Mouse (Mus musculus) right cerebral cortex, postnatal 25 days (tissue): Measurements from ENCODE around the gene Rnase12.

Experiments used
- DNase-seq: peaks from one replicate; pipeline ENCODE4 v3.0.0; 2022

Gene Rnase12

GRCm38 (mm10) chr14:51083805-51084204 lies 26.3 kb upstream of the Rnase12 start:
- DNase-seq = no peak

GRCm38 (mm10) chr14:51082599-51083581 lies 25.4 kb upstream of the Rnase12 start:
- DNase-seq = no peak

GRCm38 (mm10) chr14:51081035-51081434 lies 23.6 kb upstream of the Rnase12 start:
- DNase-seq = no peak

DNA sequence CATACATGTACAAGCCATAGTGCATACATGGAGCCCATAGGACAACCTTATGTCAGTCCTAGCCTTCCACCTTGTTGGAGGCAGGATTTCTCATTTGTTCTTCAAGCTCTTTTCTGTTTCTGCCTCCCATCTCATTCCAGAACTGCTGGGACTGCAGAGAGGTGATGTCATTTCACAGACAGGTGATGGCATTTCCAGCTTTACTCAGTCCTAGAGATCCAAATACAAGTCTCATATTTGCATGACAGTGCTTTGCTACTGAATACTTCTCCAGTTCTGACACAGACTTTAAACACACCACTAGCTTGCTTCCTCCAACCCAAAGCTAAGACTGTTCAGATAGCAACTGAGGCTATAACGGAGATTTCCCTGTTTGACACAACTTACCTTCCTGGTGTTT lies 21.7 kb upstream of the Rnase12 start:
- no peak for DNase-seq

DNA sequence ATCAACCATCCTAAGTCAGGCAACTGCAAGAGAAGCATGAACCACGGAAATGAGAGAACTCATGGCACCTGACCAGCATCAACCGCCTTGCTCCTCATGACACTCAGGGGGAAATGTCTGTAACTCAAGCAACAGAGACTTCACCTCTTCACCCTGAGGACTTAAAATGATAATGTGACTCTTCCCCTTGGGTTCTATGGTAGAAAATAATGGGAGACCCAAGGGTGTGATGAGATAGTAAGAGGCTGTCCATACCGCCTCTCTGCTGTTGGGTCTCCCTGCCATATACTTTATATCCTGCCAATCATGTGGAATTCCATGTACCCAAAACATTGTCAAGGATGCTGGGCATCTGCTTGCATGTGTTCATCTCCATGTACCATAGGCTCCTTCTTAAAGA lies 16.9 kb upstream of the Rnase12 start, which contains the start of gene Olfr750:
TSS of gene Olfr750 (minus strand) at position 101 of the 400 bp plus-strand sequence.
- DNase-seq = no peak

DNA sequence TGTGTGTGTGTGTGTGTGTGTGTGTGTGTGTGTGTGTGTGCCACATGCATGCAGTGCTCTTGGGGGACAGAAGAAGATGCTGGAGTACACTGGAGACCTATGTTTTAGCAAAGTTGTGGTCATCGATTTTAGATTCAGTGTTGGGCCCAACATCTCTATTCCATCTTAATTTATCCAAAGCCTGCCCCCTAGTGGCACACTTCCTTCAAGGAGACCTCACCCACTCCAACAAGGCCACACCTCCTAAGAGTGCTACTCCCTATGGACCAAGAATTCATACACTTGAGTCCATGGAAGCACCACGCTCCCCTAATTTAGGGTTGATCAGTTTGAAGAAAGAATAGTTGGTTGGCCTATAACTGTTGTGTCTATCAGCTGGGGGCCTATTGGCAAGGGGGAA lies 12.2 kb upstream of the Rnase12 start:
- DNase-seq = no peak

DNA sequence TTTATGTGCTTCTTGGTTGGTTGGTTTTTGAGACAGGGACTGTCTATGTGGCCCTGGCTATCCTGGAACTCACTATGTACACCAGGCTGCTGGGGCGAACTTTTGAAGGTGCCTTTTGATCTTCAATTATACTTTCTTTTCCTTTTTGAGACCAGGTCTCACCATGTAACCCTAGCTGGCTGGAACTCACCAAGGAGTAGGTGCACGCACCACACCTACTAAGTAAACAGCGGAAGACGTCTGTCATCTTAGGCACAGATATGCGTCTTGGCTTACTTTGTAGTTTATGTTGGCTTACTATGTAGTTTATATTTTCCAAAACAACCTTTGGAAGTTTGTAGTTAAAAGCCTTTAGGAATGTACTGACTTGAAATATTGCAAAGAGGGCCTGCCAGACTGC lies 11.5 kb upstream of the Rnase12 start:
- no peak for DNase-seq

- DNase-seq = no peak
Measured at GRCm38 (mm10) chr14:51060761-51061160, 3.3 kb upstream of the Rnase12 start.

GRCm38 (mm10) chr14:51054243-51055237 lies 2.9 kb downstream of the Rnase12 start:
- no peak for DNase-seq

GRCm38 (mm10) chr14:51053176-51053575 lies 4.3 kb downstream of the Rnase12 start:
- no peak for DNase-seq

- DNase-seq = no peak
Measured at GRCm38 (mm10) chr14:51051941-51052340, 5.5 kb downstream of the Rnase12 start.

DNA sequence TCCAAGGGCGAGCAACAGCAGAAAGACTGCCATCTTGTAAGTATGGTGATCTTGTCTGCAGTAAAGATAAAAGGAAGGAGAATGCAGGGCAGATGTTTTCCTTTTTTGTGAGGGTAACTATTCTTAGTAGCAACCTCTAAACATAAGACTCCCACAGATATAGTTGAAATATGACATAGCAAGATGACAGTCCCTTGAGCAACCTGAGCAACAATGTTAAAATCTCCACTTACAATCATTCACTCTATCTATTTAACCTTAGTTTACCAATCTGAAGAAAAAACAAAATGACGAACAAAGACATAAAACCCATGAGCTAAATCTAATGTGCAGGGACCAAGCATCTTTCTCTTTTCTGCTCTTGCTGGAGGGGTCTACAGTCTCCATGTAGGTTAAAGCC lies 7.4 kb downstream of the Rnase12 start, which contains the start of gene Rnase11:
TSS of gene Rnase11 (minus strand) at position 101 of the 400 bp plus-strand sequence.
- DNase-seq = no peak

- DNase-seq = no peak
Measured at GRCm38 (mm10) chr14:51047846-51048245, 9.6 kb downstream of the Rnase12 start.

GRCm38 (mm10) chr14:51041769-51042168 lies 15.7 kb downstream of the Rnase12 start, which contains the start of gene Rnase9:
Gene Rnase9 (minus strand): TSS chr14:51041869.
- DNase-seq = no peak

GRCm38 (mm10) chr14:51036214-51036613 lies 21.2 kb downstream of the Rnase12 start:
- DNase-seq = no peak

DNA sequence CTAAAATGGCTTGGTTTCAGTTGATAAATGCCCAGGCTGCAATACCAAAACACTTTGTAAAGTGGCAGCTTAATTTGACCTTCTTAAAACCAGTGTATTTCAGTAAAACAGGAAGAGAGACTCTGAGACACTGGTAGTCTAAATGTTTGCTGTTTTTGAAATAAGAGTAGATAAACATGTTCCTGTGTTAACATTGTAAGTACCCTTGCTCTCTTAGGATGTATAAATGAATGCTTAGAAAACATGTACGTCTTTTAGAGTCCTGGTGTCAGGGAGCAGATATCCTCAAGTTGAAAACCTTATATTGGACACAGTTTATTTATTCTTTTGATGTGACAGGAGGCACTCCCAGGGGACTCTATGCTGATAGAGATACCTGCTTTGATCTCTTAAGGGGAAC lies 22.3 kb downstream of the Rnase12 start:
- DNase-seq = no peak

GRCm38 (mm10) chr14:51027387-51028155 lies 29.9 kb downstream of the Rnase12 start:
- no peak for DNase-seq

DNA sequence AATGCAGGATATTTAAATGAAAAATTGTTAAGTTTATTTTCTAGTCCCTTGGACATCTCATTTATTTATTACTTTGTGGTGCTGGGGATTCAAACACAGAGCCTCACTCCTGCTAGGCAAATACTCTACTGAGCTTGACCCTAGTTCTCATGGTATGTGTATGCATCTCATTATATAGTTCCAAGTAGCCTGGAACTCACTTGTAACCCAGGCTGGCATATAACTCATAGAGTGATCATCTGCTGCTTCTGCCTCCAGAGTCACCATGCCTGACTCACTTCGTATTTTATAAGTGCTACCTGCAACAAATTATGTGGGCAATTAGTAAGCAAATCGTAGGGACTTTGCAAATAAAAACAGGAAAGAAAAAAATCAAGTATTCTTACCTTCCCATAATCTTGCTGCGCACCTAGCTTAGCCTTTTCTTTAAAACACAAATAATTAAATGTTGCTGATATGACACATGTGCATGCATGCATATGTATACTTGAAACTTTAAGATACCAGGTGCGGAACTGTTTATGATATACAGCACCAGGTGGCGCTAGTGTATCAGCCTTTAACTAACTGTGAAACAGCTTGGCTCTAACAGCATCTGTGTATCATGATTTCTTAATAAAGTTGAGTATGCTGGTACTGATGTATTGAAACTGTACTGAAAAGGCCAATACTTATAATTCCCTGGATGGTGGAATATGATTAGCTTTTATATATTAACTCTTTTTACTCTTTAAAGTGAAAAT lies 30.9 kb downstream of the Rnase12 start:
- peak; percentile 34 for DNase-seq

GRCm38 (mm10) chr14:51024820-51025219 lies 32.6 kb downstream of the Rnase12 start:
- DNase-seq = no peak

DNA sequence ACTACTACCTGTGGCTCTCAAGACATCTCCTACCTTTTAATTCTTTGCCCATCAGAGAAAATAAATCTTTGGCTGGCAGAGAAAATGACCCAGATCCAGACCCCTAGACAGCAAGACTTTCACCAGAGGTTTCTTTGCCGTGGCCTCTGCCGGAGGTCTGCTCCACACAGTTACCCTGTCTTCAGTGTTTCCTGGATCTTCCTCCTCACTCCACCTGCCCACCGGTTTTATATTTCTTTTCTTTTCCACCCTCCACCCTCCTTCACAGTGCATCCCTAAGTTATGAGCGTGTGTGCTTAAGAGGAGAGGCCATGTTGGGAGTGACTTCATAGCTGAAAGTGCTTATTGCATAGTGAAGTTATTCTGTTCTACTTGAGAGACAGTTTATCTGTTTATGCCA lies 34.0 kb downstream of the Rnase12 start:
- no peak for DNase-seq

- DNase-seq = no peak
Measured at GRCm38 (mm10) chr14:51017256-51017655, 40.2 kb downstream of the Rnase12 start.

DNA sequence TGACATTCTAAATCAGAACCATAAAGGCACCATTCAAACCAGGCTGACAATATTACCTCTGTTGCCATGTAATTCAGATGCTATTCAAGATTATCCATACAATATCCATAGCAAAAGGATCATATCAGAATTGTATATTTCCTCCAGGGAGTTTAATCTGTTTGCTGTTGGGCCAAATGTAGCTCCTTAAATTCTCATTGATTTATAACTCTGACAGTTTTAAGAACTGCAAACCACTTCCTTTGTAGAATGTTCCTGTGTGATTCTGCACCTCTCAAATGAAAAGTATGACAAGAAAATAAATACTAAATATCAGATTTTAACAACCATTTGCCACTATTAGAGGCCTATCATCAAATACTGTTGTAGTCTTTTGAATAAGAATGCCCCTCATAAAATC lies 41.7 kb downstream of the Rnase12 start:
- no peak for DNase-seq
